Comparison of ENCODE assay signal across 19 mouse cellular contexts in genomic region chr6:131269599-131269998, GRCm38 (mm10). TPM values are rescaled to one million over a fixed set of nuclear protein-coding genes. Genes with fewer than 3 reads are reported as not detected.
"Had no signal": no experiment of that assay in that cellular context is flagged by ENCODE, and none has a peak within 500 bp of the region (broad histone marks: within the 10 kb centered on the region; RNA-seq: fewer than 3 reads in every experiment).

No protein-coding gene starts in this region.

- H3K27ac ChIP-seq: kidney, postnatal 0 days; layer of hippocampus, adult 2 months; limb, embryonic 15.5 days; midbrain, embryonic 13.5 days; neural tube, embryonic 12.5 days; stomach, postnatal 0 days had no signal

- H3K36me3 ChIP-seq: limb, embryonic 15.5 days; midbrain, embryonic 13.5 days; neural tube, embryonic 12.5 days had no signal

- H3K4me2 ChIP-seq: limb, embryonic 15.5 days; lung, embryonic 14.5 days; midbrain, embryonic 13.5 days; neural tube, embryonic 12.5 days had no signal

- H3K4me3 ChIP-seq: layer of hippocampus, adult 2 months; limb, embryonic 15.5 days; midbrain, embryonic 13.5 days; myocyte; neural tube, embryonic 12.5 days had no signal

- H3K4me1 ChIP-seq: limb, embryonic 15.5 days; midbrain, embryonic 13.5 days; neural tube, embryonic 12.5 days had no signal

- ATAC-seq: midbrain, embryonic 13.5 days had no signal

- DNase-seq: kidney, adult 11 months; kidney, adult 9 months; kidney, postnatal 4 days; lung, embryonic 14.5 days; lung, postnatal 10 days; lung, postnatal 4 days; retina, postnatal 1 day; right cerebral cortex, postnatal 4 days; spleen, adult 18-20 months; thymus, postnatal 4 days had no signal

- H3K9me3 ChIP-seq: limb, embryonic 15.5 days; midbrain, embryonic 13.5 days; neural tube, embryonic 12.5 days had no signal

- H3K27me3 ChIP-seq: limb, embryonic 15.5 days; midbrain, embryonic 13.5 days; neural tube, embryonic 12.5 days had no signal

- H3K9ac ChIP-seq: limb, embryonic 15.5 days; lung, embryonic 14.5 days; midbrain, embryonic 13.5 days; neural tube, embryonic 12.5 days had no signal

RNA-seq across cellular contexts. Expression of gene Klra2, which starts 22.4 kb away (rescaled TPM):
- polyA plus RNA-seq: limb, embryonic 11.5 days; midbrain, embryonic 13.5 days; midbrain, postnatal 0 days; neural tube, embryonic 12.5 days had no signal
